Mouse (Mus musculus): ENCODE measurements around the gene Nav1. TPM values are rescaled to one million over a fixed set of nuclear protein-coding genes. Genes with fewer than 3 reads are reported as not detected.

The Nav1 gene
- polyA plus RNA-seq, 1 experiment, result 16.3 TPM

DNA sequence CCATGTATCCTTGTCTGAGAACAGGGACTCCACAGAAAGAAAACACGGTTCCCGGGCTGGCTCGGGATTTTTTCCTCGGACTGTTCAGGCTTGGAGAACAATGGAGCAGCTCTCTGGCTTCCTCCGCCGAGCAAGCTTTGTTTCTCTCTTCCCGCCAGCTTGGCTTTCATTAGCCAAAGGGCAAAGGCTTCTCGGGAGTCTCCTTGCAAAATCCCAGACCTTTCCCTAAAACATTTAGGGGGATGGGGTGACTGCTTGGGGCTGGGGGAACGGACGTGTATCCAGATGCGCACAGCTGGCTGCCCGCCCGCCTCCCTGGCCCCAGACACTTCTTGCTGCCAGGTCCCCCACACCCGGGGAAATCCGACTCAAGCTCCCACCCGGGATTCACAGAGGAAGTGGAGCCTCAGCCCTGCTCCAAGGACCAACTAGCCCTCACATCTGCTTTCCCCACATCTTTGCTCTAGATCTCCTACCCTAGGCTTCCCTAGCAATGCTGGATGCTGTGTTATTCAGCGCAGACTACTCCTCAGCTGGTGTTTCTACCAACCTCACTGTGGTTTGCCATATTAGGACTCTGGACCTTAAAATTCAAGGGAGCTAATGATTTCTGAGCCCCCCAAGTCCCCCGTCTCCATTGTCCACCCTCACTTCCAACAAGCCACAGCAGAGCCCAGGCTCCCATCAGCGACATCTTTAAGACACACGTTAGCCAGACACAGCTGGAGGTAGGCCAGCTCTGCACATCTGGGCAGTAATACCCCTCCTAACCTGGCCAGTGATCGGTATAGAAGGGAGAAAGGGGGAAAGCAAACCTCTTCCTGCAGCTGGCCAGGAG, 23.2 kb downstream of the Nav1 start:
- whole genome bisulfite sequencing, result 81% methylated on average over 21 of the region's 21 CpGs

GRCm38 (mm10) chr1:135583081-135583677, 23.9 kb downstream of the Nav1 start:
- Histone ChIP-seq H3K27ac (ENCODE audit: insufficient read depth, low read length) (no peak overlapping the region), H3K4me3 (ENCODE audit: extremely low read depth, insufficient read depth, insufficient read length) (no peak overlapping the region)
- no peak for TF ChIP-seq POLR2A (IDR thresholded peaks at IDR 0.05; ENCODE audit: low read depth, low read length)
- no peak for TF ChIP-seq CTCF (IDR thresholded peaks at IDR 0.05; ENCODE audit: extremely low read depth, insufficient read depth, insufficient read length, insufficient replicate concordance)

More for the DNA sequence above, 23.2 kb downstream of the Nav1 start:
- Histone ChIP-seq H3K36me3 (ENCODE audit: control insufficient read depth, insufficient read depth, low read length) (no peaks in the 10 kb centered on the region), H3K4me1 (ENCODE audit: control insufficient read depth, insufficient read depth, insufficient read length) (peaks cover 3% of the 10 kb centered on the region; the same call in 1 of the 2 replicates), H3K27ac (ENCODE audit: insufficient read depth, low read length) (no peak overlapping the region), H3K27me3 (ENCODE audit: control insufficient read depth, insufficient read depth, low read length) (peaks cover 1% of the 10 kb centered on the region; the same call in 1 of the 2 replicates), H3K4me3 (ENCODE audit: extremely low read depth, insufficient read depth, insufficient read length) (no peak overlapping the region)
- no peak for DNase-seq (ENCODE audit: low read depth in 1 of 2, low spot score in 2 of 2)
- TF ChIP-seq POLR2A (IDR thresholded peaks at IDR 0.05; ENCODE audit: low read depth, low read length) (no peak), CTCF (IDR thresholded peaks at IDR 0.05; ENCODE audit: extremely low read depth, insufficient read depth, insufficient read length, insufficient replicate concordance) (no peak)

GRCm38 (mm10) chr1:135581001-135581400, 26.1 kb downstream of the Nav1 start:
- Histone ChIP-seq H3K27ac (ENCODE audit: insufficient read depth, low read length) (no peak overlapping the region), H3K36me3 (ENCODE audit: control insufficient read depth, insufficient read depth, low read length) (no peaks in the 10 kb centered on the region), H3K4me1 (ENCODE audit: control insufficient read depth, insufficient read depth, insufficient read length) (peaks cover 3% of the 10 kb centered on the region; the same call in 1 of the 2 replicates), H3K4me3 (ENCODE audit: extremely low read depth, insufficient read depth, insufficient read length) (no peak overlapping the region), H3K27me3 (ENCODE audit: control insufficient read depth, insufficient read depth, low read length) (peaks cover 1% of the 10 kb centered on the region; the same call in 1 of the 2 replicates)
- no peak for DNase-seq (ENCODE audit: low read depth in 1 of 2, low spot score in 2 of 2)
- 80% methylated on average over 8 of the region's 8 CpGs for WGBS
- TF ChIP-seq CTCF (IDR thresholded peaks at IDR 0.05; ENCODE audit: extremely low read depth, insufficient read depth, insufficient read length, insufficient replicate concordance), result no peak

More at GRCm38 (mm10) chr1:135583081-135583677, 23.9 kb downstream of the Nav1 start:
- no peak for DNase-seq (ENCODE audit: low read depth in 1 of 2, low spot score in 2 of 2)
- peaks cover 1% of the 10 kb centered on the region; the same call in 1 of the 2 replicates for H3K27me3 ChIP-seq (ENCODE audit: control insufficient read depth, insufficient read depth, low read length)
- peaks cover 3% of the 10 kb centered on the region; the same call in 1 of the 2 replicates for H3K4me1 ChIP-seq (ENCODE audit: control insufficient read depth, insufficient read depth, insufficient read length)
- WGBS, result 77% methylated on average over 15 of the region's 15 CpGs
- H3K36me3 ChIP-seq (ENCODE audit: control insufficient read depth, insufficient read depth, low read length), result no peaks in the 10 kb centered on the region

- Histone ChIP-seq H3K27me3 (ENCODE audit: control insufficient read depth, insufficient read depth, low read length) (no peaks in the 10 kb centered on the region), H3K4me1 (ENCODE audit: control insufficient read depth, insufficient read depth, insufficient read length) (no peaks in the 10 kb centered on the region), H3K4me3 (ENCODE audit: extremely low read depth, insufficient read depth, insufficient read length) (no peak overlapping the region), H3K36me3 (ENCODE audit: control insufficient read depth, insufficient read depth, low read length) (no peaks in the 10 kb centered on the region), H3K27ac (ENCODE audit: insufficient read depth, low read length) (no peak overlapping the region)
- no peak for TF ChIP-seq POLR2A (IDR thresholded peaks at IDR 0.05; ENCODE audit: low read depth, low read length)
- no peak for TF ChIP-seq CTCF (IDR thresholded peaks at IDR 0.05; ENCODE audit: extremely low read depth, insufficient read depth, insufficient read length, insufficient replicate concordance)
- no peak for DNase-seq (ENCODE audit: low read depth in 1 of 2, low spot score in 2 of 2)
- 86% methylated on average over 3 of the region's 3 CpGs for WGBS
Measured at GRCm38 (mm10) chr1:135579111-135579510, 28.0 kb downstream of the Nav1 start.

GRCm38 (mm10) chr1:135577793-135578192, 29.3 kb downstream of the Nav1 start:
- DNase-seq (ENCODE audit: low read depth in 1 of 2, low spot score in 2 of 2), result no peak
- 64% methylated on average over 2 of the region's 2 CpGs for WGBS
- Histone ChIP-seq H3K4me1 (ENCODE audit: control insufficient read depth, insufficient read depth, insufficient read length) (no peaks in the 10 kb centered on the region), H3K4me3 (ENCODE audit: extremely low read depth, insufficient read depth, insufficient read length) (no peak overlapping the region), H3K27me3 (ENCODE audit: control insufficient read depth, insufficient read depth, low read length) (no peaks in the 10 kb centered on the region), H3K36me3 (ENCODE audit: control insufficient read depth, insufficient read depth, low read length) (no peaks in the 10 kb centered on the region), H3K27ac (ENCODE audit: insufficient read depth, low read length) (no peak overlapping the region)
- no peak for TF ChIP-seq CTCF (IDR thresholded peaks at IDR 0.05; ENCODE audit: extremely low read depth, insufficient read depth, insufficient read length, insufficient replicate concordance)
- TF ChIP-seq POLR2A (IDR thresholded peaks at IDR 0.05; ENCODE audit: low read depth, low read length), result no peak

GRCm38 (mm10) chr1:135575393-135575792, 31.7 kb downstream of the Nav1 start:
- Histone ChIP-seq H3K4me3 (ENCODE audit: extremely low read depth, insufficient read depth, insufficient read length) (no peak overlapping the region), H3K4me1 (ENCODE audit: control insufficient read depth, insufficient read depth, insufficient read length) (no peaks in the 10 kb centered on the region), H3K36me3 (ENCODE audit: control insufficient read depth, insufficient read depth, low read length) (no peaks in the 10 kb centered on the region), H3K27me3 (ENCODE audit: control insufficient read depth, insufficient read depth, low read length) (no peaks in the 10 kb centered on the region), H3K27ac (ENCODE audit: insufficient read depth, low read length) (no peak overlapping the region)
- TF ChIP-seq CTCF (IDR thresholded peaks at IDR 0.05; ENCODE audit: extremely low read depth, insufficient read depth, insufficient read length, insufficient replicate concordance), result no peak
- no peak for TF ChIP-seq POLR2A (IDR thresholded peaks at IDR 0.05; ENCODE audit: low read depth, low read length)
- WGBS, result 79% methylated on average over 1 of the region's 1 CpGs
- no peak for DNase-seq (ENCODE audit: low read depth in 1 of 2, low spot score in 2 of 2)
